Mouse (Mus musculus) myocyte (in vitro differentiated cells): ENCODE results near the gene Fn1.

ENCODE experiments used
- CEBPB ChIP-seq: IDR thresholded peaks from 2 replicates; pipeline ENCODE4 v1.6.1; 2011; ENCODE audit warnings: mild to moderate bottlenecking, moderate library complexity; ENCODE audit not compliant: poor library complexity, insufficient read depth, severe bottlenecking
- E2F4 ChIP-seq: IDR thresholded peaks from one replicate; pipeline ENCODE4 v1.6.1; 2011; ENCODE audit warnings: mild to moderate bottlenecking, control low read depth, moderate library complexity; ENCODE audit not compliant: insufficient read depth
- MAX ChIP-seq: IDR thresholded peaks from one replicate; pipeline ENCODE4 v1.6.1; 2011; ENCODE audit warnings: low read depth, mild to moderate bottlenecking, control low read depth
- MYOD1 ChIP-seq, 3 experiments: IDR thresholded peaks; one replicate each; pipeline ENCODE4 v1.6.1; 2011; ENCODE audit warnings: control low read depth in 2 of 3, low read depth in 2 of 3, mild to moderate bottlenecking in 2 of 3, moderate library complexity in 1 of 3; ENCODE audit not compliant: insufficient read length in 2 of 3, control insufficient read depth in 1 of 3
- MYOG ChIP-seq, 3 experiments: IDR thresholded peaks; one replicate each; pipeline ENCODE4 v1.6.1; 2011; ENCODE audit warnings: control low read depth in 2 of 3, low read depth in 2 of 3, mild to moderate bottlenecking in 2 of 3; ENCODE audit not compliant: insufficient read length in 2 of 3, control insufficient read depth in 1 of 3, insufficient read depth in 1 of 3
- POLR2A ChIP-seq: IDR thresholded peaks from one replicate; pipeline ENCODE4 v1.6.1; 2011; ENCODE audit warnings: low read depth, mild to moderate bottlenecking, control low read depth, moderate library complexity; ENCODE audit not compliant: insufficient read length
- POLR2AphosphoS2 ChIP-seq: IDR thresholded peaks from one replicate; pipeline ENCODE4 v1.6.1; 2011; ENCODE audit warnings: low read depth, control low read depth; ENCODE audit not compliant: insufficient read length
- REST ChIP-seq: IDR thresholded peaks from one replicate; pipeline ENCODE4 v1.6.1; 2011; ENCODE audit warnings: mild to moderate bottlenecking, control low read depth, moderate library complexity; ENCODE audit not compliant: insufficient read depth, insufficient read length
- TCF12 ChIP-seq: IDR thresholded peaks from one replicate; pipeline ENCODE4 v1.6.1; 2011; ENCODE audit warnings: mild to moderate bottlenecking, control low read depth; ENCODE audit not compliant: poor library complexity, insufficient read depth, severe bottlenecking
- TCF3 ChIP-seq: IDR thresholded peaks from one replicate; pipeline ENCODE4 v1.6.1; 2011; ENCODE audit warnings: low read depth, control low read depth; ENCODE audit not compliant: insufficient read length
- USF1 ChIP-seq: IDR thresholded peaks from one replicate; pipeline ENCODE4 v1.6.1; 2011; ENCODE audit warnings: low read depth, mild to moderate bottlenecking, control low read depth, moderate library complexity

- TF ChIP-seq POLR2A: no peak
- no peak for TF ChIP-seq MAX
- no peak for TF ChIP-seq TCF12
- no peak for TF ChIP-seq E2F4
- no peak for TF ChIP-seq USF1
- TF ChIP-seq POLR2AphosphoS2: no peak
- no peak for TF ChIP-seq MYOD1 (IDR thresholded peaks at IDR 0.05; ENCODE audit: control insufficient read depth in 1 of 3, insufficient read length in 2 of 3, low read depth in 2 of 3)
- no peak for TF ChIP-seq REST
- no peak for TF ChIP-seq CEBPB
- TF ChIP-seq TCF3: no peak
- no peak for TF ChIP-seq MYOG (IDR thresholded peaks at IDR 0.05; ENCODE audit: control insufficient read depth in 1 of 3, insufficient read depth in 1 of 3, insufficient read length in 2 of 3, low read depth in 2 of 3)
Measured at GRCm38 (mm10) chr1:71632387-71632786, 20.6 kb downstream of the Fn1 start.
